Mouse (Mus musculus): ENCODE measurements around the gene Zdhhc23.

Gene Zdhhc23

GRCm38 (mm10) chr16:43970426-43970825 lies 9.2 kb downstream of the Zdhhc23 start:
- DNase-seq (ENCODE audit: low spot score in 2 of 2), result no peak

DNA sequence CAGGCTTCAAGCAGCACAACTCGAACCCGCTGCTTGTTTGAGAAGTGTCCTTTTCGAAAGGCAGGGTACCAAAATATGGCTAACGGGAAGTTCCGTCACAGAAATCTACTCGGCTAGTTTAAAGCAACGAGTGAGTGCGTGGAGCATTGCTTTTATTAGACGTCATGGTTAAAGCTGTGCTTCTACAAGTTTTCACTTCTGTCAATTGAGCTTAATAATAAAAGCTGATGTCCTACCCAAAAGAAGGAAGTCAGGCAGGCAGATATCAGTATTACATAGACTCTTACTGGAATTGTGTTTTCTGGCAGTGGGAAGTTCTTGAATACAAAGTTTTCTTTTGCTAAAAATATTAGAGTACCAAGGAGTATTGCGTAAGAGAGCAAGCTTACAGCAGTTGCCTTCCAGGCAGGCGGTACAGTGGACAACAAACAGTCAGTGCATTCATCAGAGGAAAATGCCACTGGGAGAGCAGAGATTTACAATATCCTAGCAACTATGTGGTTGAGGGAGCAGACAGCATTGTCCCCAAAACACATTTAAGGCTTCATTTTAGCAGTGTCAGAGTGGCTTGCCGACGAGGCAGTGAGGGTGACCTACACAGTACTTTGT lies 13.7 kb downstream of the Zdhhc23 start:
- DNase-seq (ENCODE audit: low spot score in 2 of 2), result no peak

DNA sequence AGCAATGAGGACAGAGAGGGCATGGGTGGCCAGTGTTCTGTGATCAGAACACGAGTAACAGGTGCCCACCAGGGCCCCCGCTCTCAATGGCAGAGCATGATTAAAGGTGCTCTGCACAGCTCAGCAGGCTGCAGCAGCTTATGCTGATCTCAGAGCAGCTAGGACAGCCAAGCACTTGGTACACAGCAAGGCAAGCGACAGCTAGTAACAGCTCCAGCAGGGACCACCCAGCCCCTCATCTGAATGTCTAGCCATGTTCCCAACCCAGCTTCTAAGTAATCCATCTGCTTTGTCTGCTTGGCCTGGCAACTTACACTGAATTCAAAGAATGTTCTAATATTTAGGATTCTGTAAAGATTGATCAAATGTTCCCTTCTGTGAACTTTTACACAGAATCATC lies 15.8 kb downstream of the Zdhhc23 start:
- DNase-seq (ENCODE audit: low spot score in 2 of 2), result peak in 1 of 2 experiments; percentile 53

DNA sequence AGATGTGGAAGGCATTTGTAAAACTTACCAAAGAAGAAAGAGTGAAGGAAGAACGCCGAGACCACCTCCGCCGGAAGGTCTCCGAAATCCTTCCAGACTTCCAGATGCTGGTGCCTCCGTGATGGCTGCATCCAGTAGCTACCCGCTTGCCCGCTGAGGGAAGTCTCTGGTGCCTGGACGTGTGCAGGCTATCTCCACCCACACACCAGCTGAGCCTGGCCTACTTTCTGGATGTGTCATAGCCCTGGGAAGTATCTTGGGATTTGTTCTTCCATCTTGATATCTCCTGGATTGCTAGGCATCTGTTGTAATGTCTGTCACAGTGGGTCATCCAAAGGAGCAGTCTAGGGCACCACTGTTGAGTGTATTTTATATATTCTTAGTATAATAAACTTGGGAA lies 16.3 kb downstream of the Zdhhc23 start:
- DNase-seq (ENCODE audit: low spot score in 2 of 2), result peak in 1 of 2 experiments; percentile 48

GRCm38 (mm10) chr16:43958038-43958437 lies 21.6 kb downstream of the Zdhhc23 start:
- DNase-seq (ENCODE audit: low spot score in 2 of 2), result peak; percentile 3 to 8

GRCm38 (mm10) chr16:43954913-43955312 lies 24.7 kb downstream of the Zdhhc23 start:
- DNase-seq (ENCODE audit: low spot score in 2 of 2), result no peak

GRCm38 (mm10) chr16:43951591-43951990 lies 28.0 kb downstream of the Zdhhc23 start:
- no peak for DNase-seq (ENCODE audit: low spot score in 2 of 2)

- DNase-seq (ENCODE audit: low spot score in 2 of 2), result no peak
These were observed 33.7 kb downstream of the Zdhhc23 start for GRCm38 (mm10) chr16:43945869-43946268.

DNA sequence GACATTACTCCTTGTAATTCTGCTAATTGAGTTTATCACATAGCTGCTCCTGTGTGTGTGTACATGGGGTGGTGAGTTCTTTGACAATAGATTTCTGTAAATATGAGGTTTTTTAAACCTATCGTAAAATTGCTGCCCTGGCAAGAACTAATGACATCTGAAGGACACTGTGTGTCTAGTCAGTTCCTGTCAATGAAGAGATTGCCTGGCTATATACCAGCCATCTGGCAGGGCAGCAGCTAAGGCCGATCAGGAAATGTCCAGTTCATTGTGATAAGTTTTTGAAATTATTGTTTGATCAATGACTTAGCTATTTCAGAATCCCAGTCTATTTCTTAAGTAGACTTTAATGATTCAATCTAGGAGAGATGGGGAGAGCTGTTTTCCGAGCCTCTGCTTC lies 34.2 kb downstream of the Zdhhc23 start:
- no peak for DNase-seq (ENCODE audit: low spot score in 2 of 2)

DNA sequence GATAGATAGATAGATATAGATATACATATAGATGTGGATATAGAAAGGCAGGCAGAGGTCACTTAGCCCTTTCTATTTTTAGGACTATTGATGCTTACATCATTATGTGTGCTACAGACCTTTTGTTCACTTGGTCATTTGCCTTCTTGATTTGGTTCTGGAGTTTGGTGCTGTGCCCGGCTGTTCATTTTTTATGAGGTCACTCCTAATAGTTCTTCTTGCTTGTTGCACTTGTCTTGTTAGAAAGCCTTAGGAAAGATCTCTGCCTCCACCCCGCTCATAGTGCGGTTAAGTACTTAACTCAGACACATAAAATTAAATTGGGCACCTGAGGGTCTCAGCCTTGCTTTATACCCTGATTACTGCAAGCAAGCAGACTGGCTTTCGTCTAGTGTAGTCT lies 38.7 kb downstream of the Zdhhc23 start:
- no peak for DNase-seq (ENCODE audit: low spot score in 2 of 2)

GRCm38 (mm10) chr16:43935892-43936291 lies 43.7 kb downstream of the Zdhhc23 start:
- no peak for DNase-seq (ENCODE audit: low spot score in 2 of 2)

DNA sequence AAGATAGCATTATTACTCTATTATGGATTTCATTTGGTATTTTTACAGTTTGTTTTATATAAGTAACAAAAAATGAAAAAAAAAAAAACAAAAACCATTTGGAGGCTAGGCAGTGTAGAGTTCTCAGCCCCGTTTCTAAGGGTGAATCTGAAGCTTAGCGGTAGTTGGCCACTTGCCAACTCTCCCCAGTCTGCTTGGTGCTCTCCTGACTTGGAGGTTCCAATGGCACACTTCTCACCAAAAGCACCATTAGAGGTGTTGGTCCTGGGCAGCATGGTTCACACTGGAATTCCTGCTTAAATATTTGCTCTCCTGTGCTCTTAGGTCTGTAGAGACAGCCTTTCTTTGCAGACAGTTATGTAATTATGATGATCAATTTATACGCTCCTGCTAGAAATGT lies 44.2 kb downstream of the Zdhhc23 start:
- no peak for DNase-seq (ENCODE audit: low spot score in 2 of 2)

GRCm38 (mm10) chr16:43934856-43935255 lies 44.7 kb downstream of the Zdhhc23 start:
- no peak for DNase-seq (ENCODE audit: low spot score in 2 of 2)

- DNase-seq (ENCODE audit: low spot score in 2 of 2), result no peak
These were observed 46.5 kb downstream of the Zdhhc23 start for GRCm38 (mm10) chr16:43933041-43933440.

DNA sequence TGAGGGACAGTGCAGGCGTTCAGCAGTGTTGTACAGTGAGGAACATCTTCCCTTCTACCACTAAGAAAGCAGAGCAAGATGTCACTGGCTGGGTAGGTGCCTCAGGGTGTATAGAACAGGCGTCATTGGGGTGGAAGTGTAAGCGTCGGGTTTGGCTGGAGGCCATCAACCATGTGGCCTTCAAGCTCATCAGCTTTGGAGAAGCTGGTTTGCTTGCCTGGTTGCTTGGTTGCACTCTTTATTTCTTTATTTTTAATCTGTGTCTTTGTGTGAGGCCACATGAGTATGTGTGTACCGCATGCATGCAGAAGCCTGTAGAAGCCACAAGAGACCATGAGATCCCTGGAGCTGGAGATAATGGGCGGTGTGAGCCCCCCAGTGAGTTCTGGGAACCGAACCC lies 47.3 kb downstream of the Zdhhc23 start:
- DNase-seq (ENCODE audit: low spot score in 2 of 2), result no peak

GRCm38 (mm10) chr16:43931502-43931901 lies 48.1 kb downstream of the Zdhhc23 start:
- DNase-seq (ENCODE audit: low spot score in 2 of 2), result no peak

- DNase-seq (ENCODE audit: low spot score in 2 of 2), result no peak
These were observed 49.0 kb downstream of the Zdhhc23 start for GRCm38 (mm10) chr16:43930577-43930976.

- no peak for DNase-seq (ENCODE audit: low spot score in 2 of 2)
These were observed 53.2 kb downstream of the Zdhhc23 start, which contains the start of gene Qtrt2 for GRCm38 (mm10) chr16:43926341-43926859. Gene Qtrt2, minus strand, starts transcription at chr16:43926809.

GRCm38 (mm10) chr16:43925846-43926245 lies 53.7 kb downstream of the Zdhhc23 start:
- DNase-seq (ENCODE audit: low spot score in 2 of 2), result no peak

DNA sequence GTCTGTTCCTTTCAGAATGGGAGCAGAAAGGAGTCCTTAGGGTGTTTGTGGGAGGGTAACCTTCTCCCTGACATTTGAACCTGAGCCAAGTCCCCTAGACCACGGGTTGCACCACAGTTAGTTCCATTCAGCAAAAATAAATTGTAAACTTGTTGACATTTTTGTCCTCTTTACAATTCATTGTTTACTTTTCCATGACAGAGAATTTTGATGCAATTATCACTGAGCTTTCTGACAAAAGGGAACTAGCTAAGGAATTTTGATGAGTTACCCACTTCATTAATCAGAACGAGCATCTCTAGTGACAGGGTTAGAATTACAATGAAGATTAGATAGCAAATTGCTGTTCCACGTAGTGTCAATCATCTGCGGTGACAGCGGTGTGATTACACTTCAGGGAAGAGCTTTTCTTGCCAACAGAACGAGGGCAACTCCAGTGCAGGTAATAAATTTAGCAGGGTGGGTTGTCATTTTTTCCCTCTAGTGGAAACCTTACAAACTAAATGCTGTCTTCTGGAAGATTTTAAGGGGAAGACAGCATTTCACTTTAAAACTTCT lies 54.5 kb downstream of the Zdhhc23 start:
- DNase-seq (ENCODE audit: low spot score in 2 of 2), result no peak

DNA sequence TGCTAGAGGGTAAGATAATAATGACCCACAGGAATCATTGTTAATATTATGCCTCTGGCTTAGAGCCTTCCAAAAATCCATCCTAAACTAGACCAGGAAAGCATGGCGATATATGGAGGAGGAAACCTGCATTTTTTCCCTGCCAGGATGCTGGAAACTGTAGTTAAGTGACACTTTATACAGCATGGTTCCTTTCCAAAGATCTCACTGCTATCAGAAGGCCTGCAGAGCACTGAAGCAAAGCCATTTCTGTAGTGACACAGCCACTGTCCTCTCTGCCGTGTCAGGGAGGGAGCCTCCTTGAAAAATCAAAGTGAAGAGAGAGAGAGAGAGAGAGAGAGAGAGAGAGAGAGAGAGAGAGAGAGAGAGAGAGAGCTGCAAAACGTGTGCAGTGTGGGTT lies 57.0 kb downstream of the Zdhhc23 start:
- DNase-seq (ENCODE audit: low spot score in 2 of 2), result no peak

DNA sequence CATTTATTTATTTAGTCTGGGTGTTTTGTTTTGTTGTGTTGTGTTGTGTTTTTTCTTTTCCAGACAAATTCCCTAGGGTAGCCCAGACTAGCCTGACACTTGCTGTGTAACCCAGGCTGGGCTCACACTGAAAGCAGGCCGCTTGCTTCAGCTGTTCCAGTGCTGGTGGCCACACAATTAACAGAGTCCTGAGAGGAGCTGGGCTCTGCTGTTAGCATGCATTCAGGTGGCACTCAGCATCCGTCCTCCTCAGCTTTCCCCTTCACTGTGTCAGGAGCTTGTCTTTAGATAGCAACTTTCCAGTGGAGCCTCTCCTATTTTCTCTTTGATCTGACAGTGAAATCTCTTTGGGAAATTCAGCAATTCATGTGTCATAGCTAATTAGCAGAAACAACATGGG lies 57.6 kb downstream of the Zdhhc23 start:
- no peak for DNase-seq (ENCODE audit: low spot score in 2 of 2)

DNA sequence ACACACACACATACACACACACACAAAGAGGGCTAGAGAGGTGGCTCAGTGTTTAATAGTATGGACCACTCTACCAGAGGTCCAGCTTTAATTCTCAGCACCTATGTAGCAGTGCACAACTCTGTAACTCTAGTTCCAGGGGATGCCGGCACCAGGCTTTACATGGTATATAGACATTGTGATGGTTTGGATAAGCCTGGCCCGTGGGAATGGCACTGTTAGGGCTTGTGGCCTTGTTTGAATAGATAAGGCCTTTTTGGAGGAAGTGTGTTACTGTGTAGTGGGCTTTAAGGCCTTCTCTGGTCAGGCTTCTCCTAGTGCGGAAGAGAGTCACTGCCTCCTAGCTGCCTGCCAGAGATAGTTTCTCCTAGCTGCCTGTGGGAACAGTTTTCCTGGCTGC lies 60.7 kb downstream of the Zdhhc23 start:
- DNase-seq (ENCODE audit: low spot score in 2 of 2), result no peak
